In genomic region chr11:120821076-120821922, GRCm38 (mm10) we compare ENCODE assay signal across 9 mouse cellular contexts. TPM values are rescaled to one million over a fixed set of nuclear protein-coding genes. Genes with fewer than 3 reads are reported as not detected.
DNase-seq lines count a peak whose midpoint lies in the region; ATAC-seq lines count a peak whose summit lies in the region.
"Had no signal": no experiment of that assay in that cellular context is flagged by ENCODE, and none has a peak within 500 bp of the region (broad histone marks: within the 10 kb centered on the region; RNA-seq: fewer than 3 reads in every experiment).

No protein-coding gene starts in this region.

- peaks cover 31% of the 10 kb centered on the region for H3K4me1 ChIP-seq in kidney, embryonic 16.5 days (ENCODE audit: insufficient read depth, low read length)
- H3K4me1 ChIP-seq in forebrain, embryonic 11.5 days (replicated peaks; ENCODE audit: control insufficient read depth, insufficient read depth, low read length): peaks cover 29% of the 10 kb centered on the region
- peaks cover 33% of the 10 kb centered on the region for H3K4me1 ChIP-seq in intestine, embryonic 16.5 days (ENCODE audit: control insufficient read depth, insufficient read depth, low read length)
- H3K4me1 ChIP-seq in midbrain, embryonic 12.5 days: peaks cover 41% of the 10 kb centered on the region

- no peaks in the 10 kb centered on the region for H3K9me3 ChIP-seq in kidney, embryonic 16.5 days (ENCODE audit: low read length)
- no peaks in the 10 kb centered on the region for H3K9me3 ChIP-seq in forebrain, embryonic 11.5 days (ENCODE audit: control insufficient read depth, low read length)
- no peaks in the 10 kb centered on the region for H3K9me3 ChIP-seq in intestine, embryonic 16.5 days (ENCODE audit: control insufficient read depth, low read length)
- H3K9me3 ChIP-seq in midbrain, embryonic 12.5 days: no peaks in the 10 kb centered on the region

- ATAC-seq in kidney, embryonic 16.5 days (ENCODE audit: low FRiP score, low TSS enrichment): no peak
- no peak for ATAC-seq in forebrain, embryonic 11.5 days (replicated peaks; ENCODE audit: low FRiP score)
- no peak for ATAC-seq in intestine, embryonic 16.5 days
- no peak for ATAC-seq in midbrain, embryonic 12.5 days (ENCODE audit: low FRiP score, low read depth)

- no peak overlapping the region for H3K27ac ChIP-seq in kidney, embryonic 16.5 days (ENCODE audit: low read length)
- no peak overlapping the region for H3K27ac ChIP-seq in forebrain, embryonic 11.5 days (ENCODE audit: low read depth, low read length)
- peak overlapping the region; percentile 9; the same call in 1 of the 2 replicates for H3K27ac ChIP-seq in intestine, embryonic 16.5 days (ENCODE audit: low read length)
- no peak overlapping the region for H3K27ac ChIP-seq in midbrain, embryonic 12.5 days (replicated peaks)
- H3K27ac ChIP-seq: heart, adult 2 months had no signal

- 0 out of 2 replicates have a peak overlapping the region, but pooled peaks have one; percentile 93 for H3K9ac ChIP-seq in kidney, embryonic 16.5 days (replicated peaks; ENCODE audit: low read length)
- H3K9ac ChIP-seq in forebrain, embryonic 11.5 days (ENCODE audit: low read length): peak overlapping the region; percentile 27
- peak overlapping the region; percentile 96 for H3K9ac ChIP-seq in intestine, embryonic 16.5 days (ENCODE audit: low read depth, low read length)
- H3K9ac ChIP-seq in midbrain, embryonic 12.5 days (replicated peaks): peak overlapping the region; percentile 95

- H3K4me3 ChIP-seq in kidney, embryonic 16.5 days (ENCODE audit: low read length): no peak overlapping the region
- peak overlapping the region; percentile 13 for H3K4me3 ChIP-seq in forebrain, embryonic 11.5 days (ENCODE audit: low read depth, low read length)
- H3K4me3 ChIP-seq in intestine, embryonic 16.5 days (ENCODE audit: low read length): peak overlapping the region; percentile 78
- H3K4me3 ChIP-seq in midbrain, embryonic 12.5 days: peak overlapping the region; percentile 90
- H3K4me3 ChIP-seq: heart, adult 2 months had no signal

- intact Hi-C loops in gastrocnemius, postnatal 36 days (cut with DNase I): no loop called here

- DNase-seq in kidney, postnatal 36 days: no peak
- DNase-seq in forebrain, embryonic 11.5 days (ENCODE audit: low spot score): no peak
- no peak for DNase-seq in c-Kit-positive CD71-positive TER-119-positive erythroid progenitor cells, embryonic 14.5 days (ENCODE audit: low spot score)
- no peak for DNase-seq in gastrocnemius, postnatal 36 days
- DNase-seq in layer of hippocampus, adult 18-20 months (ENCODE audit: low spot score in 2 of 2): no peak

- 83% methylated on average over 14 of the region's 14 CpGs for WGBS in kidney, embryonic 16.5 days
- 89% methylated on average over 14 of the region's 14 CpGs for WGBS in forebrain, embryonic 11.5 days
- WGBS in intestine, embryonic 16.5 days: 68% methylated on average over 14 of the region's 14 CpGs
- WGBS in midbrain, embryonic 12.5 days: 85% methylated on average over 14 of the region's 14 CpGs

- 0 out of 2 replicates have a peak overlapping the region, but pooled peaks have one; percentile 74 for H3K4me2 ChIP-seq in kidney, embryonic 16.5 days (replicated peaks; ENCODE audit: low read depth, low read length)
- peak overlapping the region; percentile 98 for H3K4me2 ChIP-seq in forebrain, embryonic 11.5 days (ENCODE audit: low read depth, low read length, severe bottlenecking)
- peak overlapping the region; percentile 79 for H3K4me2 ChIP-seq in intestine, embryonic 16.5 days (ENCODE audit: low read depth, low read length)
- peak overlapping the region; percentile 86 for H3K4me2 ChIP-seq in midbrain, embryonic 12.5 days (replicated peaks)

- H3K36me3 ChIP-seq in kidney, embryonic 16.5 days (ENCODE audit: insufficient read depth, low read length): peaks cover 57% of the 10 kb centered on the region
- H3K36me3 ChIP-seq in forebrain, embryonic 11.5 days (ENCODE audit: control insufficient read depth, insufficient read depth, low read length): peaks cover 45% of the 10 kb centered on the region
- H3K36me3 ChIP-seq in intestine, embryonic 16.5 days (ENCODE audit: control insufficient read depth, insufficient read depth, low read length): peaks cover 50% of the 10 kb centered on the region
- peaks cover 61% of the 10 kb centered on the region for H3K36me3 ChIP-seq in midbrain, embryonic 12.5 days

- no peaks in the 10 kb centered on the region for H3K27me3 ChIP-seq in kidney, embryonic 16.5 days (ENCODE audit: insufficient read depth, low read length)
- no peaks in the 10 kb centered on the region for H3K27me3 ChIP-seq in forebrain, embryonic 11.5 days (ENCODE audit: control insufficient read depth, insufficient read depth, low read length)
- H3K27me3 ChIP-seq in intestine, embryonic 16.5 days (replicated peaks; ENCODE audit: control insufficient read depth, insufficient read depth, low read length): no peaks in the 10 kb centered on the region
- no peaks in the 10 kb centered on the region for H3K27me3 ChIP-seq in midbrain, embryonic 12.5 days

RNA-seq across cellular contexts. Expression of gene Fasn, which starts 3.0 kb away (rescaled TPM):
- polyA plus RNA-seq in kidney, embryonic 16.5 days (2015; fragmentation: Nextera tagmentation; extraction: Ambion mirVana): 50.0 and 50.4 TPM in 2 replicates
- 139 and 140 TPM in 2 replicates for polyA plus RNA-seq in forebrain, embryonic 11.5 days (2014; fragmentation: Nextera tagmentation; extraction: Ambion mirVana)
- 42.0 and 47.6 TPM in 2 replicates for polyA plus RNA-seq in intestine, embryonic 16.5 days (2015; fragmentation: Nextera tagmentation; extraction: Ambion mirVana)
- polyA plus RNA-seq in midbrain, embryonic 12.5 days (2016; fragmentation: Nextera tagmentation; extraction: Ambion mirVana): 139 and 140 TPM in 2 replicates
- total RNA-seq in gastrocnemius, postnatal 36 days (2021): 10 to 100 TPM; 12.5 to 20.0 TPM
- 100 to 1,000 TPM; 183 to 187 TPM for total RNA-seq in layer of hippocampus, adult 18-20 months (2021)

RNA-seq across cellular contexts. Expression of gene Dus1l, which starts 25.1 kb away (rescaled TPM):
- polyA plus RNA-seq in kidney, embryonic 16.5 days (2015; fragmentation: Nextera tagmentation; extraction: Ambion mirVana): 89.9 and 91.0 TPM in 2 replicates
- 71.7 and 80.3 TPM in 2 replicates for polyA plus RNA-seq in forebrain, embryonic 11.5 days (2014; fragmentation: Nextera tagmentation; extraction: Ambion mirVana)
- polyA plus RNA-seq in intestine, embryonic 16.5 days (2015; fragmentation: Nextera tagmentation; extraction: Ambion mirVana): 78.6 and 82.0 TPM in 2 replicates
- polyA plus RNA-seq in midbrain, embryonic 12.5 days (2016; fragmentation: Nextera tagmentation; extraction: Ambion mirVana): 64.2 and 67.6 TPM in 2 replicates
- total RNA-seq in gastrocnemius, postnatal 36 days (2021): 10 to 100 TPM; 31.3 to 32.9 TPM
- total RNA-seq in layer of hippocampus, adult 18-20 months (2021): 10 to 100 TPM; 40.1 to 40.4 TPM

RNA-seq across cellular contexts. Expression of gene Gps1, which starts 37.2 kb away (rescaled TPM):
- polyA plus RNA-seq in kidney, embryonic 16.5 days (2015; fragmentation: Nextera tagmentation; extraction: Ambion mirVana): 230 and 239 TPM in 2 replicates
- 271 and 304 TPM in 2 replicates for polyA plus RNA-seq in forebrain, embryonic 11.5 days (2014; fragmentation: Nextera tagmentation; extraction: Ambion mirVana)
- 164 and 179 TPM in 2 replicates for polyA plus RNA-seq in intestine, embryonic 16.5 days (2015; fragmentation: Nextera tagmentation; extraction: Ambion mirVana)
- polyA plus RNA-seq in midbrain, embryonic 12.5 days (2016; fragmentation: Nextera tagmentation; extraction: Ambion mirVana): 235 and 248 TPM in 2 replicates
- 10 to 100 TPM; 52.6 to 52.7 TPM for total RNA-seq in gastrocnemius, postnatal 36 days (2021)
- total RNA-seq in layer of hippocampus, adult 18-20 months (2021): 100 to 1,000 TPM; 152 to 154 TPM

RNA-seq across cellular contexts. Expression of gene Rfng, which starts 37.3 kb away (rescaled TPM):
- polyA plus RNA-seq in kidney, embryonic 16.5 days (2015; fragmentation: Nextera tagmentation; extraction: Ambion mirVana): 44.0 and 46.9 TPM in 2 replicates
- 45.4 and 48.3 TPM in 2 replicates for polyA plus RNA-seq in forebrain, embryonic 11.5 days (2014; fragmentation: Nextera tagmentation; extraction: Ambion mirVana)
- polyA plus RNA-seq in intestine, embryonic 16.5 days (2015; fragmentation: Nextera tagmentation; extraction: Ambion mirVana): 40.6 and 40.7 TPM in 2 replicates
- 63.4 and 66.4 TPM in 2 replicates for polyA plus RNA-seq in midbrain, embryonic 12.5 days (2016; fragmentation: Nextera tagmentation; extraction: Ambion mirVana)
- total RNA-seq in gastrocnemius, postnatal 36 days (2021): 1 to 10 TPM; 9.9 to 10.0 TPM
- 10 to 100 TPM; 57.1 to 59.9 TPM for total RNA-seq in layer of hippocampus, adult 18-20 months (2021)

RNA-seq across cellular contexts. Expression of gene Hmga1b, which starts 58.7 kb away (rescaled TPM):
- 3.4 and 9.0 TPM in 2 replicates for polyA plus RNA-seq in kidney, embryonic 16.5 days (2015; fragmentation: Nextera tagmentation; extraction: Ambion mirVana)
- 7.6 and 8.3 TPM in 2 replicates for polyA plus RNA-seq in forebrain, embryonic 11.5 days (2014; fragmentation: Nextera tagmentation; extraction: Ambion mirVana)
- polyA plus RNA-seq in intestine, embryonic 16.5 days (2015; fragmentation: Nextera tagmentation; extraction: Ambion mirVana): 5.9 and 7.6 TPM in 2 replicates
- 5.4 and 6.8 TPM in 2 replicates for polyA plus RNA-seq in midbrain, embryonic 12.5 days (2016; fragmentation: Nextera tagmentation; extraction: Ambion mirVana)
- total RNA-seq in gastrocnemius, postnatal 36 days (2021): 10 to 100 TPM; 29.5 to 31.9 TPM
- 10 to 100 TPM; 20.9 to 24.0 TPM for total RNA-seq in layer of hippocampus, adult 18-20 months (2021)

Comparison
In these comparisons a context has a peak if more than half of its experiments do, and no peak if none do; other contexts are left out.
1. H3K9ac ChIP-seq: peak in every context shown above with its lines; median percentile 96 in intestine, embryonic 16.5 days; 95 in midbrain, embryonic 12.5 days; 93 in kidney, embryonic 16.5 days; 27 in forebrain, embryonic 11.5 days.